Mouse (Mus musculus): ENCODE measurements around the gene Fntb. TPM values are rescaled to one million over a fixed set of nuclear protein-coding genes. Genes with fewer than 3 reads are reported as not detected.

Fntb gene
- total and polyA plus RNA-seq, 3 experiments: 11.7 to 28.5 TPM; not detected in 1

DNA sequence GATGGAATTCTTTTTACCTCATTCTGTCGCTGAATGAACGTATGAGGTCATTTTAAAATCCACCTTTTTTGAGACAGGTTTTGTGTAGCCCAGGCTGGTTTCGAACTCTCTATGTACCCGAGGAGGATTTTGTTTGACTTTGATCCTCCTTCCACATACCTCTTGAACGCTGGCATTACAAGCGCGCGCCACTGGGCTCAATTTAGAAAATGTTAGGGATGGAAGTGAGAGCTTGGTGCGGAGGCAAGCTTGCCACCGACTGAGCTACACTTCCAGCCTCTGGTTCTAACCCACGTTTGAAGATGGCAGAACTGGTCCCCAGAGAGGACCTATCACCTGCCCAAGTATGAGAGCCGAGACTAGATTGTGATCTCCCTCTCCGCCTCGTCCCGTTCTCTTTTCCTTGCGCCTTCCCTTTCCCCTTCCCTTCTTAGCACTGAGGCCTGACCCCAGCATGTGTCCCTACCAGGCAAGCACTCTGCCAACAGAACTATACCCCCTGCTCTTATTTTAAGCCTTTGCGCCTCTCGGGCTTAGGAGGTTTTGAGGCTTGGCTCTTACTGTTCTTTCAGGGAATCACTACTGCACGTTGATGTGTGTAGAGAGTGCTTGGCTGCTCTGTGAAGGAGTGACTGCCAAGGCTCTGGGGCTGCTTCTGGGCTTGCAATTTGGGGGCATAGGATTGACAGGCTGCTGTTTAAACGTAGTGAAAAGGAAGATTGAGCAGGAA, 677 bp downstream of the Fntb start:
- Histone ChIP-seq H3K79me2 (ENCODE audit: control insufficient read depth, insufficient read depth, low read length, poor library complexity) (peaks cover 19% of the 10 kb centered on the region), H3K27ac (ENCODE audit: control insufficient read depth, low read depth, low read length) (peak overlapping the region; percentile 91), H3K4me1 (ENCODE audit: control insufficient read depth in 1 of 2, insufficient read depth in 2 of 2, low read length in 2 of 2) (peaks cover 4 to 20% of the 10 kb centered on the region in 2 experiments; a peak in 3 of 4 replicates), H3K9ac (ENCODE audit: control insufficient read depth, low read depth, low read length, poor library complexity, severe bottlenecking) (peak overlapping the region; percentile 95), H3K27me3 (ENCODE audit: control insufficient read depth in 1 of 2, insufficient read depth in 2 of 2, low read length in 2 of 2) (no peaks in the 10 kb centered on the region), H3K9me3 (replicated peaks; ENCODE audit: insufficient read depth, low read length) (no peaks in the 10 kb centered on the region), H3K4me3 (ENCODE audit: control insufficient read depth in 1 of 2, insufficient read depth in 1 of 2, low read depth in 2 of 2, low read length in 2 of 2) (peak overlapping the region; percentile 57 to 90), H3K36me3 (ENCODE audit: control insufficient read depth in 1 of 2, insufficient read depth in 2 of 2, low read length in 2 of 2) (peaks cover 0 to 20% of the 10 kb centered on the region in 2 experiments; a peak in 2 of 4 replicates)
- TF ChIP-seq POLR2AphosphoS2 (IDR thresholded peaks at IDR 0.05; ENCODE audit: low read length) (no peak), ELF1 (IDR thresholded peaks at IDR 0.05; ENCODE audit: low read depth, low read length) (no peak), NELFE (IDR thresholded peaks at IDR 0.05; ENCODE audit: low read depth, low read length) (no peak), UBTF (IDR thresholded peaks at IDR 0.05; ENCODE audit: borderline replicate concordance, insufficient read depth, low read depth, low read length) (no peak), USF1 (IDR thresholded peaks at IDR 0.05; ENCODE audit: low read depth, low read length) (no peak), MAX (IDR thresholded peaks at IDR 0.05; ENCODE audit: low read length) (no peak), HCFC1 (IDR thresholded peaks at IDR 0.05; ENCODE audit: low read depth, low read length) (no peak), JUND (IDR thresholded peaks at IDR 0.05; ENCODE audit: low read depth, low read length) (no peak), TBP (IDR thresholded peaks at IDR 0.05; ENCODE audit: low read depth, low read length) (no peak), ZNF384 (IDR thresholded peaks at IDR 0.05; ENCODE audit: low read depth, low read length) (no peak), POLR2A (IDR thresholded peaks at IDR 0.05; ENCODE audit: control insufficient read depth in 1 of 2, insufficient read depth in 1 of 2, low read depth in 1 of 2, low read length in 2 of 2, poor library complexity in 1 of 2) (no peak)
- DNase-seq (ENCODE audit: low read depth, low spot score): no peak

DNA sequence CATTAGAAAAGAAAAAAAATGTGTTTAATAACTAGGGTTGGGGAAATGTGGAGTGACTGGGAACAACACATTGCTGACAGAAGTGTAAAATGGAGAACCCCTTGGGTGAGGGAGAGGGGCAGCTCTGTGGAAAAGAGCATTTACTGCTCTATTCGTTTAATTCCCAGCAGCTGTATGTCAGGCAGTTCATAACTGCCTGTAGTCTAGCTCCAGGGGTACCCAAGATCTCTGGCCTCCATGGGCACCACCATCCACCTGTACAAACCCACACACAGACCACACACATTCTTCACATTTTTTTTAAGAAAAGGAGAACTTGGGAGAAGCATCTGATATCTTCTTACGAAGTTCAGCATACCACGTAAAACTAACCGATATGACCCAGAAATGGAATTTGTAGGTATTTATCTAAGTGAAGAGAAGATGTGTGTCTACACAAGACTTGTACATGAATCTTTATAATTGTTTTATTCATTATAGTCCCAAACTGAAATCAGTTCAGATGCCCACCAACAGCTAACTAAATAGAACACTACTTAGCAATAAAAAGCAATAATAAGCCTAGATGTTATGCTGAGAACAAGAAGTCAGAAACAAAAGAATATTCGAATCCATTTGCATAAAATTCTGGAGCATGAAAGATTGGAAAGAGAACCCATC, 5.6 kb downstream of the Fntb start:
- H3K9me3 ChIP-seq (replicated peaks; ENCODE audit: insufficient read depth, low read length): no peaks in the 10 kb centered on the region
- H3K9ac ChIP-seq (ENCODE audit: control insufficient read depth, low read depth, low read length, poor library complexity, severe bottlenecking): peak overlapping the region; percentile 44
- H3K36me3 ChIP-seq (ENCODE audit: control insufficient read depth in 1 of 2, insufficient read depth in 2 of 2, low read length in 2 of 2): peaks cover 0 to 36% of the 10 kb centered on the region in 2 experiments; a peak in 2 of 4 replicates
- H3K27me3 ChIP-seq (ENCODE audit: control insufficient read depth in 1 of 2, insufficient read depth in 2 of 2, low read length in 2 of 2): no peaks in the 10 kb centered on the region
- peaks cover 14% of the 10 kb centered on the region for H3K79me2 ChIP-seq (ENCODE audit: control insufficient read depth, insufficient read depth, low read length, poor library complexity)
- peak overlapping the region; percentile 68 for H3K27ac ChIP-seq (ENCODE audit: control insufficient read depth, low read depth, low read length)
- TF ChIP-seq CHD1 (IDR thresholded peaks at IDR 0.05; ENCODE audit: low read depth, low read length): peak; percentile 95
- TF ChIP-seq MXI1 (IDR thresholded peaks at IDR 0.05; ENCODE audit: low read depth, low read length): peak; percentile 32; the same call in 1 of the 2 replicates
- peak; percentile 93 for TF ChIP-seq ZNF384 (IDR thresholded peaks at IDR 0.05; ENCODE audit: low read depth, low read length)
- no peak for TF ChIP-seq HCFC1 (IDR thresholded peaks at IDR 0.05; ENCODE audit: low read depth, low read length)
- TF ChIP-seq TCF12 (IDR thresholded peaks at IDR 0.05; ENCODE audit: low read depth, low read length): 0 out of 2 replicates have a peak, but pooled peaks have one; percentile 16
- no peak for TF ChIP-seq BHLHE40 (IDR thresholded peaks at IDR 0.05; ENCODE audit: borderline replicate concordance, low read depth, low read length)
- peak; percentile 59 for TF ChIP-seq GATA1 (IDR thresholded peaks at IDR 0.05; ENCODE audit: low read depth, low read length)
- peak; percentile 42 for TF ChIP-seq SIN3A (IDR thresholded peaks at IDR 0.05; ENCODE audit: low read length)
- TF ChIP-seq ETS1 (IDR thresholded peaks at IDR 0.05; ENCODE audit: low read depth, low read length): peak; percentile 58; the same call in 1 of the 2 replicates
- no peak for TF ChIP-seq USF2 (IDR thresholded peaks at IDR 0.05; ENCODE audit: borderline replicate concordance in 1 of 2, insufficient read depth in 1 of 2, low read depth in 1 of 2, low read length in 2 of 2)
- TF ChIP-seq EP300 (IDR thresholded peaks at IDR 0.05; ENCODE audit: low read depth in 1 of 2, low read length in 2 of 2): peak; percentile 45 to 62; a peak in 3 of 4 replicates
- TF ChIP-seq JUND (IDR thresholded peaks at IDR 0.05; ENCODE audit: low read depth, low read length): no peak
- no peak for TF ChIP-seq RAD21 (IDR thresholded peaks at IDR 0.05; ENCODE audit: low read depth, low read length)
- peaks cover 15 to 34% of the 10 kb centered on the region in 2 experiments for H3K4me1 ChIP-seq (ENCODE audit: control insufficient read depth in 1 of 2, insufficient read depth in 2 of 2, low read length in 2 of 2)
- peak overlapping the region in 1 of 2 experiments; percentile 8; a peak in 1 of 4 replicates for H3K4me3 ChIP-seq (ENCODE audit: control insufficient read depth in 1 of 2, insufficient read depth in 1 of 2, low read depth in 2 of 2, low read length in 2 of 2)
- peak; percentile 56 for DNase-seq (ENCODE audit: low read depth, low spot score)
